Mouse (Mus musculus): ENCODE measurements around the gene Hmgn2.

DNA sequence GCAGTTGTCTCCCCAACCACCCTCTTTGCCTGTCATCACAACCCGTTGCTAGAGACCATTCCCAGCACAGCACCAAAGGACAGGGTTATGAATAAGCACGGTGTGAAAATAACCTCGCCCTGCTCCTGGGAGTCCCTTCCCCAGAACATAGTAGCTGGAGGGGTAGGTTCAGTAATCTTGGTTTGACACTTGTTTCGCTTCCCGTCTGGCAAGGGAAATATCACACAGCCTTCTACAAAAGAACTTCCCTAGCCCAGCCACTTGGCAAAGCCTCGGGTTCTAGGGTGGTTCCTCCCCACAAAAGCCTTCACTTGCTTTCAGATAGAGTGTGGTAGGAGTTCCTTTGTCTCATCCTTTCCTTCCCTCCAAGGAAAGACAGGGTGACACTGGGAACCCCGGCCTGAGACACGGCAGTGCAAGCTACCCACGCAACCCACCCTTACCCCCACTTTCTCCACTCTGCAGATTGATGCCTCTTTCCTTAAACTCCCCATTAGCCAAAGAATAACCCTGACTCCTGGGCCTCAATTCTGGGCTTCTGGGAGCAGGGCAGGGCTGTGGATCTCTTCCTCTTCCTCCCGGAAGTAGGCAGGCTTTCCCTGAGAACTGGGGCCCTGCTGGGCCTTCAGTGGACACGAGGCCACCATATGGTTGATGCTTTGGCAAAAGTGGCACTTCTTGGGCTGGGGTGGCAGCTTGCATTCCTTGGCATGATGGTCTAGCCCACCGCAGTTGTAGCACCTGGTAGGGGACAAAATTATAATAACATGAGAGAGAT lies 37.3 kb upstream of the Hmgn2 start:
- TF ChIP-seq CTCF (IDR thresholded peaks at IDR 0.05; ENCODE audit: borderline replicate concordance, insufficient read depth, low read length) (no peak), POLR2A (IDR thresholded peaks at IDR 0.05; ENCODE audit: low read depth, low read length) (no peak)

Data from embryonic fibroblast, embryonic 13.5 days (primary cell).